Mouse (Mus musculus) thymus, adult 2 months (tissue): ENCODE data around the gene Tekt4. TPM values are rescaled to one million over a fixed set of nuclear protein-coding genes. Genes with fewer than 3 reads are reported as not detected.

ENCODE experiments used
- DNase-seq: peaks from one replicate; pipeline ENCODE4 v3.0.0; 2021
- H3K27ac ChIP-seq: fragments of 200-500 bp; 2 replicates; pipeline ENCODE4 v1.5.1; 2012; ENCODE audit warnings: low read length, control low read depth; ENCODE audit not compliant: control insufficient read depth, insufficient read depth
- H3K27me3 ChIP-seq: fragments of 200-500 bp; 2 replicates; pipeline ENCODE4 v1.6.1; 2012; ENCODE audit warnings: mild to moderate bottlenecking, low read length, moderate library complexity, mixed read lengths; ENCODE audit not compliant: control insufficient read depth, insufficient read depth
- H3K36me3 ChIP-seq: fragments of 200-500 bp; 2 replicates; pipeline ENCODE4 v1.6.1; 2012; ENCODE audit warnings: mild to moderate bottlenecking, low read length, moderate library complexity; ENCODE audit not compliant: control insufficient read depth, insufficient read depth
- H3K4me1 ChIP-seq: fragments of 200-500 bp; replicated peaks from 2 replicates; pipeline ENCODE4 v1.6.1; 2012; ENCODE audit warnings: low read length; ENCODE audit not compliant: control insufficient read depth, insufficient read depth
- H3K4me3 ChIP-seq: fragments of 200-500 bp; 2 replicates; pipeline ENCODE4 v1.5.1; 2012; ENCODE audit warnings: mild to moderate bottlenecking, low read length, control low read depth, moderate library complexity; ENCODE audit not compliant: control insufficient read depth, insufficient read depth
- CTCF ChIP-seq: fragments of 200-500 bp; IDR thresholded peaks from 2 replicates; pipeline ENCODE4 v1.5.1; 2012; ENCODE audit warnings: mild to moderate bottlenecking, control low read depth, low read length, moderate library complexity, borderline replicate concordance; ENCODE audit not compliant: control insufficient read depth, poor library complexity, insufficient read depth; ENCODE audit errors: extremely low read depth
- POLR2A ChIP-seq: fragments of 200-500 bp; IDR thresholded peaks from 2 replicates; pipeline ENCODE4 v1.6.1; 2012; ENCODE audit warnings: mild to moderate bottlenecking, low read length, control low read depth, moderate library complexity; ENCODE audit not compliant: control insufficient read depth, poor library complexity, insufficient read depth; ENCODE audit errors: extremely low read depth
- WGBS: fragments of 180-500 bp; shearing (Covaris S2); methylation state at CpG from one replicate; pipeline ENCODE4 v1.1.7; 2018; 5-methylcytosine and 5-hydroxymethylcytosine counted together
- polyA plus RNA-seq: library from polyadenylated mRNA; depleted of rRNA; stranded (reverse); fragments of >200 nt; gene quantifications from 2 replicates; pipeline ENCODE4 v1.2.3, GENCODE M21; 2012

Tekt4 gene
- polyA plus RNA-seq, 1 experiment: 0.42 TPM

- DNase-seq: no peak
- 78% methylated on average over 6 of the region's 6 CpGs for WGBS
- Histone ChIP-seq H3K27me3 (no peaks in the 10 kb centered on the region), H3K27ac (no peak overlapping the region), H3K4me1 (no peaks in the 10 kb centered on the region), H3K36me3 (no peaks in the 10 kb centered on the region), H3K4me3 (no peak overlapping the region)
- TF ChIP-seq POLR2A (no peak), CTCF (no peak)
Observed at GRCm38 (mm10) chr17:25410180-25410579, 44.2 kb upstream of the Tekt4 start.

- TF ChIP-seq POLR2A (no peak), CTCF (no peak)
- Histone ChIP-seq H3K4me1 (no peaks in the 10 kb centered on the region), H3K36me3 (no peaks in the 10 kb centered on the region), H3K4me3 (no peak overlapping the region), H3K27ac (no peak overlapping the region), H3K27me3 (no peaks in the 10 kb centered on the region)
- DNase-seq: no peak
- WGBS: 8% methylated on average over 7 of the region's 7 CpGs
Observed at GRCm38 (mm10) chr17:25410786-25411185, 43.6 kb upstream of the Tekt4 start.

GRCm38 (mm10) chr17:25411251-25411650 is 43.2 kb upstream of the Tekt4 start:
- WGBS: 47% methylated on average over 4 of the region's 4 CpGs

GRCm38 (mm10) chr17:25414209-25414608 is 40.2 kb upstream of the Tekt4 start:
- no peaks in the 10 kb centered on the region for H3K4me1 ChIP-seq
- 73% methylated on average over 4 of the region's 4 CpGs for WGBS

More at GRCm38 (mm10) chr17:25411251-25411650, 43.2 kb upstream of the Tekt4 start:
- H3K27me3 ChIP-seq: no peaks in the 10 kb centered on the region
- no peaks in the 10 kb centered on the region for H3K36me3 ChIP-seq
- DNase-seq: no peak
- TF ChIP-seq POLR2A: no peak
- no peak for TF ChIP-seq CTCF
- no peak overlapping the region for H3K27ac ChIP-seq
- no peaks in the 10 kb centered on the region for H3K4me1 ChIP-seq
- no peak overlapping the region for H3K4me3 ChIP-seq

GRCm38 (mm10) chr17:25414917-25415316 is 39.5 kb upstream of the Tekt4 start:
- H3K4me1 ChIP-seq: no peaks in the 10 kb centered on the region
- WGBS: 74% methylated on average over 3 of the region's 3 CpGs
- H3K27ac ChIP-seq: no peak overlapping the region
- H3K4me3 ChIP-seq: no peak overlapping the region
- no peak for DNase-seq
- no peaks in the 10 kb centered on the region for H3K36me3 ChIP-seq
- no peak for TF ChIP-seq POLR2A
- TF ChIP-seq CTCF: no peak
- H3K27me3 ChIP-seq: no peaks in the 10 kb centered on the region

More at GRCm38 (mm10) chr17:25414209-25414608, 40.2 kb upstream of the Tekt4 start:
- H3K27me3 ChIP-seq: no peaks in the 10 kb centered on the region
- TF ChIP-seq CTCF (no peak), POLR2A (no peak)
- no peak for DNase-seq
- no peak overlapping the region for H3K4me3 ChIP-seq
- no peak overlapping the region for H3K27ac ChIP-seq
- H3K36me3 ChIP-seq: no peaks in the 10 kb centered on the region

- DNase-seq: no peak
- Histone ChIP-seq H3K36me3 (no peaks in the 10 kb centered on the region), H3K27ac (no peak overlapping the region), H3K4me3 (no peak overlapping the region), H3K4me1 (no peaks in the 10 kb centered on the region), H3K27me3 (no peaks in the 10 kb centered on the region)
- no peak for TF ChIP-seq CTCF
- TF ChIP-seq POLR2A: no peak
- WGBS: 61% methylated on average over 5 of the region's 6 CpGs
Observed at GRCm38 (mm10) chr17:25415421-25415913, 38.9 kb upstream of the Tekt4 start.

GRCm38 (mm10) chr17:25416219-25416618 is 38.2 kb upstream of the Tekt4 start:
- Histone ChIP-seq H3K27ac (no peak overlapping the region), H3K4me3 (no peak overlapping the region), H3K36me3 (no peaks in the 10 kb centered on the region), H3K27me3 (no peaks in the 10 kb centered on the region), H3K4me1 (no peaks in the 10 kb centered on the region)
- DNase-seq: no peak
- no peak for TF ChIP-seq CTCF
- WGBS: 55% methylated on average over 3 of the region's 3 CpGs
